Mouse (Mus musculus): ENCODE measurements around the gene Mrps33. TPM values are rescaled to one million over a fixed set of nuclear protein-coding genes. Genes with fewer than 3 reads are reported as not detected.
A peak's percentile ranks its signal among the peaks of the same experiment; 100 is the strongest.

Gene Mrps33
- 14.8 TPM in 1 of 2 replicates, not detected in the other for polyA plus RNA-seq (2012; ENCODE audit: insufficient read depth, low replicate concordance)

DNA sequence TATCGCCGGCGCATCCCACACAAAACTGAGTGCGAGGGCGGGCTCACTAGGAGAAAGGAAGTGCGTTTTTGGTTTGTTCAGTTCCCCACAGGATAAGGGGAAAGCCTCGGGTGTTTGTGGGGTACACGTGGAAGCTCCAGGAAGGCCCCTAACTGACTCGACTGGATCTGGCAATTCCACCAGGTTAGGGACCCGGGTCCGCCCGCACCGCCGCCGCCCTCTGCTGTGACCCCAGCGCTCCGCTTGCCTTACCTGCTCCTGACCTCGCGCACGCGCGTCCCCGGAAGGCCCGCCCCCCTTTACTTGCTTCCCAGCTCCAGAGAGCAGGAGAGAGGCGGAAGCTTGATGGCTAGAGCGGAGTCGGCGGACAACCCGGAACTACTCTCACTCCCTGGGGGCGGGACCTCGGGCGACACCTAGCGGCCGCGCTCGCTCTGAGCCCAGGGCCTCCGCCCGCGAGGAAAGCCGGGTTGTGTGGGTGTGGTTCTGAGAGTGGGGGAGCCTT, at the start of gene Mrps33:
Gene Mrps33, minus strand, starts transcription at position 377 of the 505 bp plus-strand sequence.
- Histone ChIP-seq H3K9me3 (peaks cover 4% of the 10 kb centered on the region; the same call in 1 of the 2 replicates), H3K4me1 (peaks cover 19% of the 10 kb centered on the region), H3K4me3 (replicated peaks) (peak within 1 kb of the TSS; percentile 95), H3K27me3 (replicated peaks) (no peaks in the 10 kb centered on the region), H3K36me3 (replicated peaks; ENCODE audit: low read length) (peaks cover 3% of the 10 kb centered on the region)
- TF ChIP-seq FLI1 (IDR thresholded peaks at IDR 0.05; ENCODE audit: low read length) (no peak), GATA1 (IDR thresholded peaks at IDR 0.05; ENCODE audit: borderline replicate concordance, low read length) (no peak)

GRCm38 (mm10) chr6:39849667-39850066, 38.9 kb upstream of the Mrps33 start:
- Histone ChIP-seq H3K27me3 (replicated peaks) (peaks cover 5% of the 10 kb centered on the region), H3K4me3 (replicated peaks) (no peak overlapping the region), H3K36me3 (replicated peaks; ENCODE audit: low read length) (no peaks in the 10 kb centered on the region), H3K9me3 (no peaks in the 10 kb centered on the region), H3K4me1 (peaks cover 5% of the 10 kb centered on the region; the same call in 1 of the 2 replicates)
- TF ChIP-seq FLI1 (IDR thresholded peaks at IDR 0.05; ENCODE audit: low read length) (no peak), GATA1 (IDR thresholded peaks at IDR 0.05; ENCODE audit: borderline replicate concordance, low read length) (no peak)

DNA sequence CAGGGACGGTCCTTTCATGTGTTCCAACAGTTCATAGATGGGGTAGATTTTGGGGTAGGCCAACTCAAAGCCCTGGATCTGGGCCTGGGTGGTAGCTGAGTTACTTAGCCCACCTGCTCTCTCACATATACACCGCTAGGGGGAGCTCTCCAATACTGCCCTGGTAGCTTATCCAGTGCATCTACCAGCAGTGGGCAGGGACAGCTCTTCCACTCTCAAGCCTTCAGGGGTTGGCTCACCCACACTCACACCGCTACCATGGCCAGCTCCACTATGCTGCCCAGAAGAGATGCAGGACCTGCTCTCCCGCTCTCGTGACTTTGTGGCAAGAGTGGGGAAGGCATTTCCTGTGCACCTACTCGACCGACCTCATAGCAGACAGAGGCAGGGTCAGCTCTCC, 38.0 kb upstream of the Mrps33 start:
- Histone ChIP-seq H3K4me3 (replicated peaks) (peak overlapping the region; percentile 70), H3K4me1 (peaks cover 5% of the 10 kb centered on the region; the same call in 1 of the 2 replicates), H3K9me3 (0 out of 2 replicates have a peak, but pooled peaks cover 4% of the 10 kb centered on the region), H3K36me3 (replicated peaks; ENCODE audit: low read length) (no peaks in the 10 kb centered on the region), H3K27me3 (replicated peaks) (peaks cover 5% of the 10 kb centered on the region)
- TF ChIP-seq FLI1 (IDR thresholded peaks at IDR 0.05; ENCODE audit: low read length) (no peak), GATA1 (IDR thresholded peaks at IDR 0.05; ENCODE audit: borderline replicate concordance, low read length) (no peak)

- TF ChIP-seq FLI1 (IDR thresholded peaks at IDR 0.05; ENCODE audit: low read length): no peak
- no peak for TF ChIP-seq GATA1 (IDR thresholded peaks at IDR 0.05; ENCODE audit: borderline replicate concordance, low read length)
Measured at GRCm38 (mm10) chr6:39847538-39847937, 36.8 kb upstream of the Mrps33 start.

DNA sequence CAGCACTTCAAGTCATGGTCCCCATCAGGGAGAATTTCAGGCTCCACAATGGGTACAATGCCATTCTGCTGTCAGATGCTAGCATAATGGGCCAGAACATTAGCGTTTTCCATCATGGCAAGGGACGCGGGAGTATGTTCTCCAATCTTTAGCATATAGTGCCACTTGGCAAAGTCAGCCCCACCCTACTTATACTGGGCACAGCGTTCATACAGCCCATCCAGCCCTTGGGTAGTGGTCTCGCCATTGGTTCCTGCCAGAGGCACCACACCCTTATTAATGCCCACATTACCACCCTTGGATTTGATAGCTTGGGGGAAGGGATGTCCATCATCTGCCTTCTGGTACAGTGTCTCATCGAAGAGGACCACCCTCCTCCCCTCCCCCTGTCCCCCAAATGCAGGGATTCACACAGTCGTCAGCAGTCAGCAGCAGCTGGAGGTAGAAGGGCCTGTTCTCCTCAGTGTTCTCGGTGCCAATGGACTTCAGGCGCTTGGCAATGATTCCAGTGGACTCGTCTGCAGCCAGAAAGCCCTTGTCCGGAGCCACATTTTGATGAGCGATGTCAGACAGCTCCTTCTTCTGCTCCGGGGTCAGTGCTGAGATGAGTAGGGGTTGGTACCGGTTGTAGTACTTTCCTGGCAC, 33.0 kb upstream of the Mrps33 start:
- Histone ChIP-seq H3K9me3 (peaks cover 16% of the 10 kb centered on the region; the same call in 1 of the 2 replicates), H3K27me3 (replicated peaks) (peaks cover under 1% of the 10 kb centered on the region), H3K4me3 (replicated peaks) (no peak overlapping the region), H3K36me3 (replicated peaks; ENCODE audit: low read length) (no peaks in the 10 kb centered on the region), H3K4me1 (peaks cover 2% of the 10 kb centered on the region; the same call in 1 of the 2 replicates)
- TF ChIP-seq GATA1 (IDR thresholded peaks at IDR 0.05; ENCODE audit: borderline replicate concordance, low read length) (no peak), FLI1 (IDR thresholded peaks at IDR 0.05; ENCODE audit: low read length) (no peak)

More at GRCm38 (mm10) chr6:39847538-39847937, 36.8 kb upstream of the Mrps33 start:
- peaks cover 5% of the 10 kb centered on the region; the same call in 1 of the 2 replicates for H3K4me1 ChIP-seq
- H3K9me3 ChIP-seq: peaks cover 14% of the 10 kb centered on the region; the same call in 1 of the 2 replicates
- no peak overlapping the region for H3K4me3 ChIP-seq (replicated peaks)
- no peaks in the 10 kb centered on the region for H3K36me3 ChIP-seq (replicated peaks; ENCODE audit: low read length)
- peaks cover 5% of the 10 kb centered on the region for H3K27me3 ChIP-seq (replicated peaks)

DNA sequence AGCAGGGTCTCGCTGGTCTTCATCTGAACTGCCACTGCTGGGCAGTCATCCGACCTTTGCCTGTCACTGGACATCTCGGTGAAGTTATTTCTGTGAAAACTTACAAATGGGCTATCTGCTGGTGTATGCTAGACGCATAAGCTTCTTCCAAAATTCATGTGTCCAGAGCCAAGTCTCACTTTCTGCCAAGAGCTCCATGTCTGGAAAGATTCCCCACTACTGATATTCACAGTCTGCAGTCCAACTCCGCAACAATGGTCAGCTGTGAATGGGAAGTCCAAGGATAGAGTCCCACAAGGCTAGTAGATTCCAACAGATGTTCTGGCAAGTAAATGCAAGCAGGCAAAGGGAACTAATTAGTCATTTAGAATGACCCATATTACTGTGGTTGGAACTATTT, 17.9 kb upstream of the Mrps33 start:
- peaks cover 2% of the 10 kb centered on the region for H3K27me3 ChIP-seq (replicated peaks)
- TF ChIP-seq GATA1 (IDR thresholded peaks at IDR 0.05; ENCODE audit: borderline replicate concordance, low read length) (no peak), FLI1 (IDR thresholded peaks at IDR 0.05; ENCODE audit: low read length) (no peak)
- H3K4me3 ChIP-seq (replicated peaks): no peak overlapping the region
- H3K9me3 ChIP-seq: peaks cover 17% of the 10 kb centered on the region
- no peaks in the 10 kb centered on the region for H3K36me3 ChIP-seq (replicated peaks; ENCODE audit: low read length)
- H3K4me1 ChIP-seq: peaks cover 5% of the 10 kb centered on the region

- Histone ChIP-seq H3K4me3 (replicated peaks) (no peak overlapping the region), H3K9me3 (peaks cover 8% of the 10 kb centered on the region; the same call in 1 of the 2 replicates), H3K4me1 (peaks cover 5% of the 10 kb centered on the region; the same call in 1 of the 2 replicates), H3K27me3 (replicated peaks) (peaks cover 3% of the 10 kb centered on the region), H3K36me3 (replicated peaks; ENCODE audit: low read length) (no peaks in the 10 kb centered on the region)
- TF ChIP-seq GATA1 (IDR thresholded peaks at IDR 0.05; ENCODE audit: borderline replicate concordance, low read length) (no peak), FLI1 (IDR thresholded peaks at IDR 0.05; ENCODE audit: low read length) (no peak)
Measured at GRCm38 (mm10) chr6:39821241-39821640, 10.5 kb upstream of the Mrps33 start.

DNA sequence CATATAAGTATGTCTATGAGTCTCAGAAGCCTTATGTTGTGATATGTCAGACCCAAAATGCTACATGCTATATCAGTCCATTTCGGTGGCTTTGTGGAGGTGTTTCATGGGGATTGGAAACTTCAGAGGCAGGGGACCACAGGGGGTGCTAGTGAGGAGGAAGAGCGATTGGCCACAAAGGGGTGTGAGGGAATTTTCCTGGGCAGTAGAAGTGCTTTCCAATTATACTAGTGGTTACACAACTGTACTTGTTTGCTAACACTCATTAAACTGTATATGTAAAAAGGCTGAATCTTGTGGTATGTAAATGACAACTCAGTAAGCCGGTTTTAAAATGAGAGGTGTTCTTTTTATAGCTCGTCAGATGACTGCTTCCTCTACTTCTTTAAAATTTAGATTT, 8.1 kb upstream of the Mrps33 start:
- TF ChIP-seq FLI1 (IDR thresholded peaks at IDR 0.05; ENCODE audit: low read length) (no peak), GATA1 (IDR thresholded peaks at IDR 0.05; ENCODE audit: borderline replicate concordance, low read length) (no peak)
- Histone ChIP-seq H3K4me1 (peaks cover 5% of the 10 kb centered on the region; the same call in 1 of the 2 replicates), H3K9me3 (peaks cover 8% of the 10 kb centered on the region; the same call in 1 of the 2 replicates), H3K36me3 (replicated peaks; ENCODE audit: low read length) (no peaks in the 10 kb centered on the region), H3K27me3 (replicated peaks) (peaks cover 3% of the 10 kb centered on the region), H3K4me3 (replicated peaks) (no peak overlapping the region)

GRCm38 (mm10) chr6:39808511-39808910, 2.3 kb downstream of the Mrps33 start:
- Histone ChIP-seq H3K9me3 (no peaks in the 10 kb centered on the region), H3K4me1 (peaks cover 19% of the 10 kb centered on the region), H3K4me3 (replicated peaks) (no peak overlapping the region), H3K27me3 (replicated peaks) (no peaks in the 10 kb centered on the region), H3K36me3 (replicated peaks; ENCODE audit: low read length) (peaks cover 24% of the 10 kb centered on the region)
- TF ChIP-seq GATA1 (IDR thresholded peaks at IDR 0.05; ENCODE audit: borderline replicate concordance, low read length) (no peak), FLI1 (IDR thresholded peaks at IDR 0.05; ENCODE audit: low read length) (no peak)

GRCm38 (mm10) chr6:39807050-39807560, 3.7 kb downstream of the Mrps33 start:
- Histone ChIP-seq H3K9me3 (no peaks in the 10 kb centered on the region), H3K4me3 (replicated peaks) (no peak overlapping the region), H3K27me3 (replicated peaks) (no peaks in the 10 kb centered on the region), H3K4me1 (peaks cover 19% of the 10 kb centered on the region), H3K36me3 (replicated peaks; ENCODE audit: low read length) (peaks cover 35% of the 10 kb centered on the region)
- TF ChIP-seq FLI1 (IDR thresholded peaks at IDR 0.05; ENCODE audit: low read length): no peak
- TF ChIP-seq GATA1 (IDR thresholded peaks at IDR 0.05; ENCODE audit: borderline replicate concordance, low read length): no peak
